Mouse (Mus musculus): ENCODE measurements at regions not wholly inside any gene's neighbourhood (a gene's known extent, or its start where the extent isn't known, plus 50 kb on each side); places are given as distances from the start of the nearest gene placed in this dataset.

DNA sequence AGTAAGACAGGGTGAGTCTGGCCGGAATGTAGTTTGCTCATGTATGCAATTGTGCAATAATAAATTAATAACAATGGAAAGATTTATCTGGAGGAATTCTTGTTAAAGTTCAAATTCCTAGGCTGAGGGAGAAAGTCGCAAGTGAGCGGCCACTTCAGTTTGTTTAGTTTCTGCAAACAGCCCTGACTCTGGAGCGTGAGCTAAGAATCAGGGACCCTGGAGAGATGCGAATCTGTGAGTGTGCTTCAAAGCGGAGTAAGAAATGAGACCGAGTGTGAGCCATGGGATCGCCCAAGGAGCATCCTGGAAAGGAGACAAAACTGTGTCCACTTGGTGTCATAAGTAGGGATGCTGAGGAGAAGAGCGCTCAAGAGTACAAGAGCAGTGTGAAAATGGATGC is 104.2 kb upstream of the Lrig3 start:
- TF ChIP-seq CTCF (IDR thresholded peaks at IDR 0.05) = no peak
- TF ChIP-seq POLR2A (IDR thresholded peaks at IDR 0.05; ENCODE audit: insufficient read depth, low read depth, low read length) = no peak
- TF ChIP-seq EP300 (IDR thresholded peaks at IDR 0.05; ENCODE audit: insufficient read depth, low read depth, low read length) = no peak

All from heart, adult 2 months (tissue).